Mouse (Mus musculus): ENCODE measurements around the gene Wbp2.
"Not testable (repeated sequence)": the region's sequence is repeated elsewhere in the genome, so short reads cannot be mapped to it uniquely, and the experiment has no call there.

Gene Wbp2

DNA sequence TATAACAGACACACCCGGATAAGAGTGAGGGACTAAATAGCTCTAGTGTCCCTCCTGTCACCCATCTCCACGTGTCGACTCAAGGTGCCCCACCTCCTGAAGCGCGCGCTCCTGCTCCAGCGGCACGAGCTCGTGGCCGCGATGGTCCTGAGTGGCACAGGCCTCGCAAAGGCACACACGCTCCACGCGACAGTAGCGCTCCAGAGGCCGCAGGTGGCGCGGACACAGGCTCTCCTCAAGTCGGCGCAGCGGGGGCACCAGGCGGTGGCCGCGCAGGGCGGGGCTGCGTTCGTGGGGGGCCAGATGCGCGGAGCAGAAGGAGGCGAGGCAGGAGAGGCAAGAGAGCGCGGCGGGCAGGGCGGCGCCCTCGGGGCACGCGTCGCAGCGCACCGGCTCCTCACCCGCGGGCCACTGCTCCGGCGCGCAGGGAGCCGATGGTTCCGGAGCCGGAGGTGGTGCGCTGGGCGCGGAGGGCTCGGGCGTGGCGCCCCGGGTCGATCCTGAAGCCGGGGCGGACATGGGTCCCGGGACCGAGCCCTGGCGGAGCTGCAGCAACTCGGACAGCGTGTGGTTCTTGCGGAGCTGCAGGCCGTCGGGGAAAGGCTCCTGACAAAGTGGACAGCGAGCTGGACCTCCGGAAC lies 22.8 kb upstream of the Wbp2 start:
- ATAC-seq (ENCODE audit: low TSS enrichment): no peak

DNA sequence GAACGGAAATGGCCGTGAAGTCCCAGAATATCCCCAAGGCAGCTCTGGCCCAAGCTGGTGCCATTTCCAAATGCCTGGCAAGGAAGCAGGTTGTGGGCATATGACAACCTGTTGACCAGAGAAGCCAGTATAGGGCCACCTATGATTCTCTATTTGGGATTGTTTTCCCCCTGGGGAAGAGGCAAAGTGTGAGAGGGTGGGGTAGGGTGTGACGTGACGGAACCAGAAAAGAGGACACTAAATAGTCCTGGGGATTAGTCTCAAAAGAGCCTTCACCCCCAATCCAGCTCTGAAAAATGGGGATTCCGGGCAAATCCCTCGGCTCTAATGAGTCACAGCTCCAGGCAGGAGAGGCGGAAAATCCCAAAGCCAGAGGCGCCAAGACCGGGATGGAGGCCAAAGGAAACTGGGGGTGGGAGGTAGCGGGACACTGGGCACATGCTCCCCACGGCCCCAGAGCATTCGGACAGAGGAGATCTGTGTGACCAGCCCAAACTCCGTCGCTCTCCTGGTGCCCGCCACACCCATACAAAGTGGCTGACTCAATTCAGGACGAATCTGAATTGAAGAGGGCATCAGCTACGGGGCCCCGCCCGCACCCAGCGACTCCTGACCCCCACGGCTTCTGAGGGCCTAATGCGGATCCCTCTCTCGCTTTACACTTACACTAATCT lies 21.8 kb upstream of the Wbp2 start:
- no peak for ATAC-seq (ENCODE audit: low TSS enrichment)

DNA sequence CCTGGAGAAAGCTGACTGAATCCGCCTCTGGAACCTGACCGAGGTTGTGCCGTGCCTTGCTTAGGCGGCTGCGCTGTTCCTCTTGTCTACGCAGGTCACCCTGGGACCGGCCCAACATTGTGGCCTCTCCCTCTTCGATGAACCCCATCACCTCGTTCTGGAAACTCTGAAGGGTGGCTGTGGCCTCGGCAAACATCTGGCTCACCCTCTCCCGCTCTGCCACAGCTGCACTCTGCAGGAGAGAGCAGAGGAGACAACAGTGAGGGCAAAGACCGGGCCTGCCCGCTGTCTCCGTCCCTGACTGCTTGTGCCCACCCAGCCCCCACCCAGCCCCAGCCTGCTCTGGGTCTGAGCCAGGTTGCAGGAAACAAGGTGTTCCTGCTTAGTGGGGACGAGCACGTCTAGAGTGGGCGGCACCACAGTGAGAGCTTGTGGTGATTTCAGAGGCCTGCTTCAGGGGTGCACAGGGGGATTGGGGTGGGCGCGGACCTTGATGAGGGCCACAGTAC lies 21.0 kb upstream of the Wbp2 start:
- no peak for ATAC-seq (ENCODE audit: low TSS enrichment)

DNA sequence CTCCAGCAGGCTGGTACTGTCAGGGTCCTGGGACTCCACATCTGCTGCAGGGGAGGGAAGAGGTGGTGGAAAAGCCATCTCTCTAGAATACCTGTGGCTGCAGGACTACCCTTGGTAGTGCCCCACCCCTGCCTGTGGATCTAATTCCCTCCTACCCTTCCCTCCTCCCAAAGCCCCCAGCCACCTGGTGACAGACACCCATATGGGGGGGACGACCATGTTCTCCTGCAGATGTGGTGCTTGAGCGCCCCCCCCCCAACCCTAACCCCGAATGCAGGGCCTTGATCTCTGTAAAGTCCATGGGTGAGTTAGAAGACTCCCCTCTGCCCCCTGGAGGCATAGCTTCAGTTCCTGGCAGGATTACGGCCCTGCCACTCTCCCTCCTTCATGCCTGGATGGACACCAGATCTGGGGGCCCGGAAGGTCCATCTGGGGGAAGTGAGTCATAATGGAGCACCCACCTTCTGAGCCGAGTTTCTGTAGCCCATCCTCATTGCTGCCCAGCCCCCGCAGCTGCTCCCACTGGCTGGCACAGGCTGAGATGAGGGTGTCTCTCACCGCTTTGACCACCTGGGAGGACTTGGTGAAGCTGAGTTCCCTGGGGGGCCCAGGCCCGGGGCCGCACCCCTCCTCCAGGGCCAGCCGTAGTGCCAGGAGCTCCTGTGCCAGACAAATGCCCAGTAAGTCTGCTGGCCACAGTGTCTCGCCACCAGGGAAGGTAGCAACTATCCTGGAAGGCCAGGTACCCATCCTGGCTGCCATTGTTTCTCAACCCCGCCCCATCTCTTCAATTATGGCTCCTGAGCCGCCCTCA lies 20.4 kb upstream of the Wbp2 start:
- ATAC-seq (ENCODE audit: low TSS enrichment): no peak

DNA sequence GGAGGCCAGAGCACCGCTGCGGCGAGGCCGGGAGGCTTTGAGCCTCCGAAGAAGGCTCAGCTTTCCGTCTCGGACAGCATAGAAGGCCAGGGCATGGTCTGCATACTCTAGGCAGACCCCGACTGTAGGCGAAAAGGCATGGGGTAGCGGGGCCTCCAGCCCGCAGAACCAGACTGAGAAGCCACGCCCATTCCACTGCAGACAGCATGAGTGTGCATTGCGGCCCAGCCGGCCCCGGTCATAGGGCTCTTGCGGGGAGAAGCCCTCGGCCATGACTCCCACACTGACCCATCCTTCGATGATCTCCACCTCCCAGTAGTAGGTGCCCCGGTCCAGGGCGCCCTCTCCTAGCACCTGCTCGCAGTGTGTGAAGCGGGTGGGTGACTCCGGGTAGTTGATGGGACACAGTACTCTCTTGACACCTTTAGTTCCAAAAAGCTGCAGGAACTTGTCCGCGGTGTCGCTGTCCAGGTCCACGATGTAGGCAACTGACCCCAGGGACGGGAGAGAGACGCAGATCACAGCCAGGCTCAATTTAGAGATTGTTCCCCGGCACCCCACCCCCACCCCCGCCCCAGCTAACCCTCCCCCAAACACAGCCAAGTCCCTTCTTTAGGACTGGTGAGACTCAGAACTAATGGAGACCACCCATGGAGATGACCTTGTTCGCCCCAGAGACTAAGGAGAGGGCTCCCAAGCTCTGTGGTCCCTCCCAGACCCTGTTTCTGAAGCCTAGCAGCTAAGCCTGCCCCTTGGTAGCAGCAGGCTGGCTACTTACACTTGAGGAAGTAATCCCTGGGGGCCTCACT lies 19.6 kb upstream of the Wbp2 start:
- ATAC-seq (ENCODE audit: low TSS enrichment): no peak

DNA sequence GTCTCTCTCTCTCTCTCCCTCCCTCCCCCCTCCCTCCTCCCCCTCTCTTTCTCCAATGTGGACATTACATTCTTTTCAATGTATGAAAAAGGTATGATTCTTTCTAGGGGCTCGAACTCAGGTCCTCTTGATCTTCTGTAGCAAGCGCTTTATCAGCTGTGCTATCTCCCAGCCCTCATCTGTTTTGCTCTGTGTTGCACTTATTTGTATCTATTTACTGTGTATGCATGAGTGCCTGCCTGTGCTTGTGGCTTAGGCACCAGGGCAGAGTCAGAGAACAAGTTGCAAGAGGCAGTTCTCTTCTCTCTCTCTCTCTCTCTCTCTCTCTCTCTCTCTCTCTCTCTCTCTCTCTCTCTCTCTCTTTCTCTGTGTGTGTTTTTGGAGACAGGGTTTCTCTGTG lies 18.3 kb upstream of the Wbp2 start:
- no peak for ATAC-seq (ENCODE audit: low TSS enrichment)

DNA sequence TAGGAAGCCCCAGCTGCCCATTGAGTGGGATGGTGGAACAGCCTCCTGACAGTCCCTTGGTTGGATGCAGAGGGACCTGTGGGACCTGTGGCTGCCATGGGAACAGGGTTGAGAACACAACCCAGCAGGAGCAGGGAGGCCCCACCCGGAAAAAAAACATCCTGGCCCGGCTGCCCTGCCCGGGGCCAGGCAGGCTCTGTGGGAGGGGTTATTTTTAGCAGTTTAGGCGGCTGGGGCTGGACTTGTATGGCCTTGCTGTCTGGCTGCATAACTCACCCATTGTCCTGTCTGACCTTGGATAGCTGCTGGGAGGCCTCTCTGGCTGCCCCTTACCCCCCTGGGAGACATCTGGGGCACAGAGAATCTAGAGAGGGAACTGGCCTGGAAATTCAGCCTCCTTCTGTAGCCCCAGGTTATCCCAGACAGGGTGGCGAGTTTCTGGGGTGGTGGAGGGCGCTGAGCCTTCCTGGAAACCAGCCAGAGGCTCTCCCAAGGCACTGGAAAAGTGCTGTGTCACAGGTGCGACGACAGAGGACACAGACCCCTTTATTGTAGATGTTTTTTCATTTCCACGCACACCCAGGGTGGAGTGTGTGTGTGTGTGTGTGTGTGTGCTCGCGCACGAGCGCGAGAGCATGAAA lies 17.3 kb upstream of the Wbp2 start:
- ATAC-seq (ENCODE audit: low TSS enrichment): peak; percentile 27; the same call in 1 of the 2 replicates

DNA sequence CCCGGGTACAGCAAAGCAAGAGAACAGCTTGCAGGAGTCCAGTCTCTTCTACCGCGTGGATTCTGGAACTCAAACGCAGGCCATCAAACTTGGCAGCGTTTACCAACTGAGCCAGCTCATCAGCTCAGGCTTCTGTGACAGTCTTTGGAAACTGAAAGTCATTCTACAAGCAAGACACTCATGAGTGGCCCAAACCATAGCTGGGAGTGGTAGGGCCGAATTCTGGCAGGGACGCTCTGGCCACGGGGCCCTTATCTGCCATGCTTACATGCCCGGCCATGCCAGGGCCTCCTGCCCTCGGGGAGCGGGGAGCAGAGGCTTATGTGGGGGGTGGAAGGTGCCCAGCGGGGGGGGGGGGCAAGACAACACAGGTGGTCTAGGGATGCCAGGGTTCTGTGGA lies 16.8 kb upstream of the Wbp2 start:
- no peak for ATAC-seq (ENCODE audit: low TSS enrichment)

DNA sequence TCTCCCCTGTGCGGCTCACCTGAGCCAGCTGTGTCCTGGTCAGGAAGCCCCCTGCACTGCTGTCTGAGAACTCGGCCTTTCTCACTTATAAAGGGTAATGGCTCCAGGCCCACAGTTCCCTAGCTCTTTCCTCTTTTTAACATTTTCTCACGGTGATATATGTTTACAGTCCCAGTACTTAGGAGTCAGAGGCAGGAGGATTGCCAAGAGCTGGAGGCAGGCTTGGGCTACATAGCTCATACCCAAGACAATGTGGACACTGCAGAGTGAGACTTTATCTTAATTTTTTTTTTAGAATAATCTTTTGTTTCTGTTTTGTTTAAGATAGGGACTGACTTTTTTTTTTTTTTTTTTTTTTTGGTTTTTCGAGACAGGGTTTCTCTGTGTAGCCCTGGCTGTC lies 15.7 kb upstream of the Wbp2 start:
- ATAC-seq (ENCODE audit: low TSS enrichment): no peak

DNA sequence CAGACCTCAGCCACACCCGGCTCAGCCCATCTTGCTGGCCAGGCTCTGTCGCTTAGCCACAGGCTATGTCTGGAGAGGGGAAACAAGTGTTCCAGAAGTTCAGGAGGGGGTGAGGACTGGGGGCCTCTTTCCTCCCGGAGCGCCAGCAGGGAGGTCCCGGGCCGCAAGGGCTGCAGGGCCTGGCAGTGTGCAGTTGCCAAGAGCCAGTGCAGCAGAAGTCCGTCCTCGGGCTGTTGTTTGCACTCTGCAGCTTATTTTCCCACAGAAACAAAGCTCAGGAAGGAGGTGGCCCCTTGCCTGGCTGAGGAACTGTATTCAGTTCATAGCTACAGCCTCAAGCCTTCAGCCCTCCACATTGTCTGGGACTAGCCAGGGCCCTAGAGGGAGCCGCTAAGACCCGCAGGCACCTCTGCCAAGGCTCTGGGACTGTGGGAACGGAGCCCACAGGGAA lies 15.2 kb upstream of the Wbp2 start:
- ATAC-seq (ENCODE audit: low TSS enrichment): no peak

DNA sequence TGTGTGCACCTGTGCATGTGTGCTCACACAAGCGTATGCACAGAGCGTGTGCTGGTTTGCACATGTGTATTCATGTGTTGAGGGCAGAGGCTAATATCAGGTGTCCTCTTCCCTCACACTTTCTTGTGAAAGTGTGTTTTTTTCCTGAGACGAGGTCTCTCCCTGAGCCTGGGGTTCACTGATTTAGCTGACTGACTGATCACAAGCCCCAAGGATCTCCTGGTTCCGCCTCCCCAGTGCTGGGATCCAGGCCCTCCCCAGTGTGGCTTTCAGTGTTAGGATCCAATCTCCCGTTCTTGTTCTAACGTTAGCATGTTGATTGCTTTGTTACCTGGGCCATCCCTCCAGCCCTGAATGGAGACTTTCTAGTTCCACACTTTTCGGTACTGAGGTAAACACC lies 14.0 kb upstream of the Wbp2 start:
- no peak for ATAC-seq (ENCODE audit: low TSS enrichment)

DNA sequence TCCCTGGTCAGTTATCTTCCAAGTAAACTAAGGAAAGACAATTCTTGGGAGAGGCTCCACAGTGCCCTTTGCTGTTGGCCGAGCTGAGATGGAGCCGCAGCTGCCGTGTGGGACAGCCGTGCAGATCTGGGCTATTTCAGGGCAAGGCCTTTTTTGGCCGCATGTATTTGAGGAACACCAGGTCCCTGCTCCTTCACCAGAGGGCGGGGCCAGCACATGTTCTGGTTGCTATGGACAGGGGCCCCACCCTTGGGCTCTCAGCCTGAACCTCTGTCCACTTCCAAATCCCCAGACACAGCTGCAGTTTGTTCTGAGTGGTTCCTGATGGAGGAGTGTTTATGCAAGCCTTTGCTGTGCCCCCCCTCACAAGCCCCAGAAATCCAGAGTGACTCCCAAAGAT lies 13.6 kb upstream of the Wbp2 start:
- ATAC-seq (ENCODE audit: low TSS enrichment): no peak

DNA sequence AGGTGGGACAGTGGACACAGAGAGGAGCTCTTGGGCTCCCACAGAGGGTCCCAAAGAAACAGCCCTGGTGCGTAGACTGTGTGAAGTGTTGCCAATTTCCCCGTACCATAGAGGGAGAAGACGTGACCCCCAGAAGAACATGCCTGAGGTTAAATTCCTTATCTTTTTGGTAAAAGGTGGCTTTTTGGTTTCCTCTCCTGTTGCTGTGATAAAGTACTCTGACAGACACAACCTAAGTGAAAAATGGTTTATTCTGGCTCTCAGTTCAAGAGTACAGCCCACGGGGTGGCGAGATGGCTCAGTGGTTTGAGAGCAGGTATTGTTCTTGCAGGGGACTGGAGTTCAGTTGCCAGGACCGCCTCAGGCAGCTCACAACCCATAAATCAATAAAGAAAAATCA lies 12.7 kb upstream of the Wbp2 start:
- ATAC-seq (ENCODE audit: low TSS enrichment): no peak

DNA sequence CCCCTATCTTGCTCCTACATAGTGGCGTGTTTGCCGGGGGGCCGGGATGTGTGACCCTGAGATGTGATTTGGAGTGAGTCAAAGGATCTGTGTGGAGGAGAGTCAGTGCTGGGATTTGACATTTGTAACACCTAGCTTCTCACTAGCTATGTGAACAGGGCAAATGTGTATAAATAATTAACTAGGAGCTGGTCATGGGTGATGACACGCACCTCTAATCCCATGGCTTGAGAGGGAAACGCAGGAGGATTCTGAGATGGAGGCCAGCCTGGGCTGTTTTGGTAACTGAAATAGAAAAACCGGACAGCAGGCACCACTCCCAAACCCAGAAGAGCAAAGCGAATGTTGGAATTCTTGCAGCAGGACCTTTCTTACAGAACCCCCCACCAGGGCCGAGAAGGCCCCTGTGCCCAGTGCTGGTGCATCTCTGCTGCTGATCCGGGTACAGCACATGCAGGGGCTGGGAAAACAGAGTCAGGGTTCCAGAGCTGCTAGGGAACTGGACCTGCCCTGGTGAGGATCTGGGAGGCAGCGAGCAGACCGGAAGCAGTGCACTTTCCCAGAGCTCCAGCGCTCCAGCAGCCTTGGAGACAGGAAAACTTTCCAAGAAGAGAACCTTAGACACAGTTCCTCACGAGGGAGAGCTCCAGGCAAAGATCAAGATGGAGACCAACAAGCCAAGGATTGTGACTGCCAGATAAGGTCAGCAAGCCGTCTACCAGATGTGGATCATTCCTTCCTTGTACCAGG lies 12.1 kb upstream of the Wbp2 start:
- ATAC-seq (ENCODE audit: low TSS enrichment): no peak

DNA sequence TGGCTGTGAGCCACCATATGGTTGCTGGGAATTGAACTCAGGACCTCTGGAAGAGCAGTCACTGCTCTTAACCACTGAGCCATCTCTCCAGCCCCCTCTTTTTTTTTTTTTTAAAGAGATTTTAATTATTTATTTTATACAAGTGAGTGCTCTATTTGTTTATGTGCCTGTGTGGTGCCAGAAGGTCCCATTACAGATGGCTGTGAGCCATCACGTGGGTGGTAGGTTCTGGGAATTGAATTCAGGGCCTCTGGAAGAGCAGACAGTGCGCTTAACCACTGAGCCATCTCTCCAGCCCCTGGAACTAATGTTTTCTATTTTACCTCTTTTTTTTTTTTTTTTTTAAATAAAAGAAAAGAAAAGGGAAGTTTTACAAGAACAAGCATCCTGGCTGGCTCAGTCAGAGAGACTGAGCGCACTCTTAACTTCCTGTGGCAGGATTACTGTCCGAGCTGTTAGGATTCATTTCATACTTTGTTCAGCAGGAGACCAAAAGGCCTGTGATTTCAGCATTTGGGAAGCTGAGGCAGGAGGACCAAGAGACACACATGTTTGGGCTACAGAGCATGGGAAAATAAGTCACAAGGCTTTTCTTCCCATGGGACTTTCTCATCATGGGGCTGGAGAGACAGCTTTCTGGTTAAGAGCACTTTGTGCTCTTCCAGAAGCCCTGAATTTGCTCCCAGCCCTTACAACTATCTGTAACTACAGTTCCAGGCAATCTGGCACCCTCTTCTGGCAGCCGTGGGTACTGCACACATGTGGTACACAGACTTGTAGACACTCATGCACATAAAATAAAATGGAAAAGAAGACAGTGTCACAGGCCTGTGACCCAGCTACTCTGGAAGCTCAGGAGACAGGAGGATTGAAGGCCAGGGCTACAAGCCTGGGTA lies 9.7 kb upstream of the Wbp2 start:
- ATAC-seq (ENCODE audit: low TSS enrichment): no peak

DNA sequence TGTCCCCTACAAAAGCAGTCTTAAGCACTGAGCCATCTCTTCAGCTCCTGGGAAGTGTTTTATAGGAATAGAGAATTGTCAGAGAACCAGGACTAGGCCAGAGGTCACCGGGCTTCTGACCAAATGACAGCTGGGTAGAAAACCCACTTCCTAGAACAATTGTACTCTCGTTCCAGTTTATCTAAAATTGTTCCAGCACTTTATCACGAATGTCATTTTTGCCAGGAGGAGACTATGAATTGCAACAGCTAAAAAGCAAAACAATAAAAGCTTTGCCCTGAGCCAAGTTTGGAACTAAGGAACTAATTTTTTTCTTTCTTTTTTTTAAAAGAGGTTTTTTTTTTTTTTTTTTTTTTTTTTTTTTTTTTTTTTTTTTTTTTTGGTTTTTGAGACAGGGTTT lies 8.8 kb upstream of the Wbp2 start:
- no peak for ATAC-seq (ENCODE audit: low TSS enrichment)

DNA sequence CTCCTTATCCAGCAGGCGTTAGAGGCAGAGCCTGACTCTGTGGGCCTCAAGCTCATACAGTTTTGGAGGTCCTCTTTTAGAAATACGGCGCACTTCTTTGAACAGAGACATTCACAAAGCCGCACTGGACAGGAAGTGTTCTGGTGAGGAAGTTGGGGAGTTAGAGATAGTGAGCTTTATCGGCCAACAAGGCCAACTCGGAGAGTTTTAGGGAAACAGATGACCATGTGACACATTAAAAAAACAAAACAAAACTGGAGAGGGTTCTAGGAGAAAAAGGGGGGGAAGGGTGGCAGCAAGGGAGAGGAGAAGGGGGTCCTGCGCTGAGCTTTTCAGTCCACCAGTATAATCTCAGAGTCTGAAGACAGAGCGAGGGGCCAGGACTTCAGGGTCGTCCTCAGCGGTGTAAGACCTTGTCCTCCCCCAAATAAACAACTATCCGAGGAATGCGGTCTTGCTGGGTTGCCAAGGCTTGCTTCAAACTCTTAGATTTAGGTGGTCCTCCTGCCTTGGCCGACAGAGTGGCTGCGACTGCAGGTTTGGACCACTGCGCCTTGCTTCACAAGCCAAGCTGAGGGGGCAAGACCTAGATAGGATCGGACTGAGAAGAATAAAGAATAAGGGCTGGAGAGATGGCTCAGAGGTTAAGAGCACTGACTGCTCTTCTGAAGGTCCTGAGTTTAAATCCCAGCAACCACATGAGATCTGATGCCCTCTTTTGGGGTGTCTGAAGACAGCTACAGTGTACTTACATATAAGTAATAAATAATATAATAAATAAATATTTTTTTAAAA lies 7.2 kb upstream of the Wbp2 start:
- no peak for ATAC-seq (ENCODE audit: low TSS enrichment)

DNA sequence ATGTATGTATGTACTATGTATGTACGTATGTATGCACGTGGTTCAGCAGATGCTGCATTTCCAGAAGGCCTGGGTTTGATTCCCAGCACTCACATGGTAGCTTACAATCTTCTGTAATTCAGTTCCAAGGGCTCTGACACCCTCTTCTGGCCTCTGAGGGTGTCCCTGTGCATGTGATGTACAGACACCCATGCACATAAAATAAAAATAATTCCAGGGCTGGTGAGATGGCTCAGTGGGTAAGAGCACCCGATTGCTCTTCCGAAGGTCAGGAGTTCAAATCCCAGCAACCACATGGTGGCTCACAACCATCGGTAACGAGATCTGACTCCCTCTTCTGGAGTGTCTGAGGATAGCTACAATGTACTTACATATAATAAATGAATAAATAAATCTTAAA lies 6.2 kb upstream of the Wbp2 start:
- ATAC-seq (ENCODE audit: low TSS enrichment): not testable (repeated sequence)

DNA sequence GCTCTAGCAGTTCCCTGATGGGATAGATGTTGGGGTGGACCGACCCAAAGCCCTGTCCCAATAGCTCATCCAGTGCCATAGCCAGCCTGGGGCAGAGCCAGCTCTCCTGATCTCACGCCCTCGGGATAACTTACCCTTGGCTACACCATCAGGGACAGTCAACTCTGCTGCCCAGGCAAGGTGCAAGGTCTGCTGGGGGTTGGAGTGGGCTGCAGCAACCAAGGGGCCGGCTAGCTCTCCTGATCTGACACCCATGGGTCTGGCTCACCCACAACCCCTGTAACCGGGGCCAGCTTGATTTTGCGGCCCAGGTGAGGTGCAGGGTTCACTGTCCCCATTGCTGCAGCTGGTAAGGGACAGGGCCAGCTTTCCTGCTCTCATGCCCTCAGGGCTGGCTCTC lies 4.8 kb upstream of the Wbp2 start:
- ATAC-seq (ENCODE audit: low TSS enrichment): no peak

Measured in frontal cortex, adult (tissue).